Mouse (Mus musculus) mature B cell (primary cell): ENCODE measurements around the gene Olfr659.

ENCODE experiments used
- in situ Hi-C: fragments of 300-500 bp; cut with MboI; formaldehyde crosslinking; loops from 2 replicates; pipeline ENCODE4 v1.14.3; 2019

Olfr659 gene

DNA sequence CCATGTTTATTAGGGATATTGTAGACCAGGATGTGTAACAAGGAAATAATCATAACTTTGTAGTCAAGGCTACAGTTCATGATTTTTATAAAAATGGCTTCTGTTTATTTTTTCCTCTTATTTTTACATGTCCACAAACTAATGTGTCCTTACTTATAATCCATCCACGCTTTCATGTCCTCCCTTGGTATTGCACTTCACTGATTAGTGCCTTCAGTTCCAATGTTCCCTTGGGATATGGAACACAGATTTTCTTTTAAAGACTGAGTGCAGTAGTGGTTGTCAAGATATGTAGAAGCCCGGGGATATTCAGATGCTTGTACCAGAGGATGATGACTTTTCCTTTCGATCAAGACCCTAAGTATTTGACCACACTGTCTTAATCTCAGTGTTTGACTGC, at the start of gene Olfr659:
Gene Olfr659 (plus strand): TSS at position 301 of the 400 bp plus-strand sequence.
- in situ Hi-C loops, result no loop called here

- in situ Hi-C loops, result loop anchor here (25.0 kb wide), 1 partner anchor 437 kb away; the partner anchor contains the start of genes Olfr648 and Olfr649
These were observed 42.1 kb upstream of the Olfr659 start, which contains the start of gene Olfr657 for GRCm38 (mm10) chr7:104624494-104624893. Gene Olfr657, plus strand, starts transcription at chr7:104624794.

- in situ Hi-C loops, result no loop called here
These were observed 19.6 kb upstream of the Olfr659 start, which contains the start of gene Olfr658 for GRCm38 (mm10) chr7:104646841-104647482. Gene Olfr658, minus strand, starts transcription at chr7:104647305.

DNA sequence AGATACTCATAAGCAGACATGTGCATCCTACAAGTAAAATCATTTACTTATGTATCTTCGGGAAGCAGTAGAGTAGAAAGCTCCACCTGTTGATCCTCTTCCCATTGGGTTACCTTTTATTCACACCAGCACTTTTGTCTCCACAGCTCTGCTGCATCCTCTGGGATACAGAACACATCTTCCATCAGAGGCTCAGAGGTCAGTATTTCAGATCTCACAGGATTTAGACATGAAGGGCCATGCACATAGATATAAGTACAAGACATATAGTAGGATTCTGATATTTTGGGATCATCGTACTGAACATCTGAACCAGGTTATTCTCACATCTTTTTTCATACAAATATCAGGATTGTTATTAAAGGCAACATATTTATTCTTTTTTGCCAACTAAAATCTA, 19.6 kb downstream of the Olfr659 start, which contains the start of gene Olfr661:
Gene Olfr661 (plus strand): TSS at position 301 of the 400 bp plus-strand sequence.
- in situ Hi-C loops, result no loop called here
